Mouse (Mus musculus) heart, postnatal 36 days (tissue): ENCODE results near the gene Spp2. TPM values are rescaled to one million over a fixed set of nuclear protein-coding genes. Genes with fewer than 3 reads are reported as not detected.

Experiments used
- DNase-seq, 2 experiments: peaks; one replicate each; pipeline ENCODE4 v3.0.0; 2021 to 2022
- intact Hi-C: fragments of 180-260 bp; cut with DNase I; formaldehyde crosslinking; loops from one replicate; pipeline ENCODE4 v1.15.1; 2025
- total RNA-seq, 2 experiments: library from RNA; stranded (reverse); gene quantifications; 2 replicates each; pipeline ENCODE4 v1.2.3; 2021

The Spp2 gene
- total RNA-seq, 2 experiments from 2014 or later, result not detected

DNA sequence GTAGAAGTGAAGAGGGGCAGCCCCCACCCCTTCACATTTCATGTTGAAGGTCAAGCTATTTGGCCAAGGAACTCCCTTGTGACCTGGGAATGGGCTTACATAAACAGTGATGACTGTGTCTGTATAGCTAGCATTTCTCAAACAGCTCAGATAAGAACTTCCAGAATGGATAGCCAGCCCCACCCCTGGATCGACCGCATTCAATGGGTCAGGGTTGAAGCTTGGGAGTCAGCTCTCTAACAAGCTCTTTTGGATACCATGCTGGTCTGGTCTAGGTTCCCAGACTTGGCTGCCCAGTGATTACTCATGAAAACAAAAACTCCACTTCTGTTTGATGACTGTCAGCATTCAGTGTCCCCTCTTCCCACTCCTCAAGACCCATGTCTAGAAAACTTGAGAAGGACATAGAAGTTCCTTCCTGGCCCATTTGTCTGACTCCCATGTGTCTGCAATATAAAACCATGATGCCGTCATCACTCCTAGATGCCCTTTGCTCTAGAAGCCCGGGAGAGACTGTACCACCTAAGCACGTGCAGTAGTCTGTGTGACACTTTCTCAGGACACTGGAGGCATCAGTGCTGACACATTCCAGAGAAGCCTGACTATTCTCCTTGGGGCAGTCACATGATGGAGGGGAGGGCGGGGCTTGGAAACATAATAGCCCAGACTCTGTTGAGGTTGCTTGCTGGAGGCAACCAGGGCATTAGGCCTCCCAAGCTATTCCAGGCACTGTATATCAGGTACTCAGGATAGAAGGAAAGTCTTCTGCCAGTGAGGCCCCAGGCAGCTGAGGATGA lies 57.5 kb downstream of the Spp2 start:
- intact Hi-C loops, result loop anchor here (2.0 kb wide), 1 partner anchor 240 kb away; no protein-coding TSS in a partner anchor
- DNase-seq, result no peak

DNA sequence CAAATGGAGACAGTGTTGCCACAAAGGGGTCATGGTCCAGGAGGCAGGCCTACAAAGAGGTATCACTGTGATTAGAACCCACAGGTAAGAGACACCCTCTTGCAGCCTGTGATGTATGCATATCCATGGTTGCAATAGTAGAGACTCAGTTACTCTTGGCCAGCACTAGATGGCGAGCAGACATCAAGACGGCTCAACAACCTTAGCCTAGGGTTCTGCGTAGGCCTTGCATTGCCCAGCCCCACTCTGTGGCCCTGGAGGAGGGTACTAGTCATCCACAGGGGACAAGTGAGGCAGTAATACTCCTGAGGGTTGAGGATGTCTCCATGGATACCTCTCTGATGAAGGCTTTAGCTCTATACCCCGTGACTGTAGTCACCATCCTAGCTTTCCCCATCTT lies 59.0 kb downstream of the Spp2 start:
- no peak for DNase-seq
- intact Hi-C loops, result loop anchor here (2.0 to 5.0 kb wide), 2 partner anchors 167 to 239 kb away; no protein-coding TSS in a partner anchor

DNA sequence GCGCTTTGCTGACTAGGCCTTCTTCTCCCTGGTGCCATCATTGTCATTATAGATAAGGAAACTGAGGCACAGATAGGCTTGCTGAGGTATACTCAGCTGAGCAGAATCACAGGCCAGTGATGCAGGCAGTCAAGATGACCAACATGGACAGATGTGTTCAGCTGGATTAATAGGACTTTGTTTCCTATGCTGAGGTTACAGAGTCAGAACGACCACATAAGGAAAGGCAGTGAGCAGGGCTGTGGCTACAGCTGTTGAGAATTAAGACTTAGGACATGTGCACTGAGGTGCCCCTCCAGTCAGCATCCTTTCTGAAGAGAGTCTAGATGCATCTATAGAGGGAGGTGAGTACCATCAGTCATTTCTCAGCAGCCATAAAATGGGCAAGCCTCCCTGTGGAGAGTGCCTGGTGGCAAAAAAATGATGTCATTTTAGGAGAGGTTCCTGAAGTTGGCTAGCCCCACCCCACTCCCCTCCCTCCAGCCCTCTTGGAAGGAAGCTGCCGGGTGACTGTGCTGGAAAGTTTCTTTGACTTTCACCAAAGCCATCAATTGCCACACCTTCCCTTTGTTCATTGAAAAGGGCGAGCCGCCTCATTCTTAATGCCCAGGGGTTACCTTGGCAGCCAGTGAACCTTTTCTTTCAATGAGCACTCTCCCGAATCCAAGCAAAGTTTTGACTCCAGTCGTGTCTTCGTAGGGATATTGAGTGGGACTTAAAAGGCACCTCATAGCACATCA lies 59.7 kb downstream of the Spp2 start:
- DNase-seq, result no peak
- intact Hi-C loops, result loop anchor here (5.0 kb wide), 1 partner anchor 166 kb away; no protein-coding TSS in a partner anchor

DNA sequence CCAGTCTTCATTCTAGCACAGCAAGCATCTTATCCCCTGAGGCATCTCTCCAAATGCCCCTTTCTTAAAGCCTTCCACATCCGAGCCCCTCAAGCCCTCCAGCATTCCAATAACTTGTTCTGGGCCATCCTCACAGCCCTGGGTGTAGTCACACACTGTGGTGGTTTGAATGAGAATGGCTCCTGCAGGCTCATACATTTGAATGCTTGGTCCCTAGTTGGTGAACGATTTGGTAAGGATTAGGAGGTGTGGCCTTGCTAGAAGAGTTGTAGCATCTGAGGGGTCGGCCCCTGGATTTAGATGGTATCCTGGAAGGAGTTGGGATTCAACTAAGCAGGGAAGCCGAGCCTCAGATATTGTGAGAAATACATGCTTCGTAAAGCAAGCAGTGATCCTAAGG lies 61.1 kb downstream of the Spp2 start:
- intact Hi-C loops, result loop anchor here (5.0 kb wide), 1 partner anchor 164 kb away; no protein-coding TSS in a partner anchor
- no peak for DNase-seq

DNA sequence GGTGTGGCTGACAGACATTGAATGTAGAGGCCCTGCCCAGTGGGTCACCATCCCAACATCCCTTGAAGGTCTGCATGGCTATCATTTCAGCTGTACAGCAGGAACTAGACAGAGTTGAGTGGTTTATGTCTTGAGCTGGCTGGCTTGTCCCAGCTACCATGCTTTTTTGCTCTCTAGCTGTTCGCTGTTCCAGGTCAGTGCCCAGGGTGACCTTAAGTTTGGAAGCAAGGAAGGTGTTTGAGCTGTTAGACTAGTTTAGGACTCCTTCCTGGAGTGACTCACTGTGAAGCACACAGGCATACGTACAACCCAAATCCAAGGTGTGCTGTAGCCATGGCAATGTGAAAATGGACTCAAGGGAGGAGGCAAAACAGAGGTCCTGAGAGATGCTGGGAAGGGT lies 61.6 kb downstream of the Spp2 start:
- intact Hi-C loops, result loop anchor here (5.0 kb wide), 1 partner anchor 164 kb away; no protein-coding TSS in a partner anchor

DNA sequence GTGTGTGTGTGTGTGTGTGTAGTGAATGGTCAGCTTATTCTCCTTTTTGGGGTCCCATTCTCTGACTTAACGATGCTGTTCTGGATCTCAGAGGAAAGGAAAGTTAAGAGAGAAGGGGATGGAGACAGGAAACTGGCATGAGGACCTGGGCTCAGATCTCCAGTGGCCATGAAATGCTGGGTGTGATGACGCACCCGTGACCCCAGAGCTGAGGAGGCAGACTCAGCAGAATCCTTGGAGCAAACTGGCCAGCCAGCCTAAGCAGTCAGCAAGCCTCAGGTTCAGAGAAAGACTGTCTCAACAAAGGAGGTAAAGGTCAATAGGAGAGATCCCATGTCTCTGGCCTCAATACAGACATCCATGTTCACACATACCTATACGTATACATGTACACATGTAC lies 63.0 kb downstream of the Spp2 start:
- no peak for DNase-seq
- intact Hi-C loops, result loop anchor here (5.0 kb wide), 1 partner anchor 163 kb away; no protein-coding TSS in a partner anchor

More for the DNA sequence above, 61.6 kb downstream of the Spp2 start:
- no peak for DNase-seq

DNA sequence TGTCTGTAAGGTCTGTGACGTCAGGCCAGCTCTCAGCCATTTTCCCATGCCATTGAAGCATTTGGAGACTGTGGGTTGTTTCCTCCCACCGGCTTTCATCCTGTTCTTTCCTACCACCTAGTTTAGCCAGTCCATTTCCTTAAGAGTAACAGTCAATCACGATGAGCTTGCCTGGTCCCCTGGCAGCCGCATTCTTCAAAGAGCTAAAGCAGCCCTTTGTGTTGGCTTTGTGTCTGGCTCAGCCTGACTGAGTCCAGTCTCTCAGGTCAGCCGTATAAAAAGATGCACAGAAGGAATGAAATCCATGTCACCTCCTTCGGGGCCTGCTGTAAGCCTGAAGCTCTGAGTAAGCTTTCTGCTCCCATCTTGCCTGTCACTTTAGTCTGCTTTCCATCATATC lies 65.5 kb downstream of the Spp2 start:
- DNase-seq, result no peak
- intact Hi-C loops, result no loop called here

DNA sequence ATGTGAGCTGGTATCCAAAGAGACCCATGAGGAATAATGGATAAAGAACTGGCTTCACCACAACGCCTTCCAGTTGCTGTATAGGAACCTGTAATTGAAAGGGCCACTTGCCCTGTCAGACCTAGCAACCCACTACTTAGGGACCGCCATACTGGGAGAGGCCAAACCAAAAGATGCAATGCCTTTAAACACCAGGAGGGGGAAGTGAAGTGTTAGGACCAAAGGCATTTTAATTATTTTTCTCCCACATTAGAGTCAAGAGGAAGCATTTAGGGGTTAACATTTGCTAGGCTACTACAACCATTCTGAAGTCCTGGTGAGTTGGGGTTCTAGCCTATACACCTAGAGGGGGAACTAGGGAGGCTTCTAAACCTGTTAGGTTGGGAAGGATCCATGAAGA lies 67.1 kb downstream of the Spp2 start:
- intact Hi-C loops, result no loop called here
- no peak for DNase-seq

DNA sequence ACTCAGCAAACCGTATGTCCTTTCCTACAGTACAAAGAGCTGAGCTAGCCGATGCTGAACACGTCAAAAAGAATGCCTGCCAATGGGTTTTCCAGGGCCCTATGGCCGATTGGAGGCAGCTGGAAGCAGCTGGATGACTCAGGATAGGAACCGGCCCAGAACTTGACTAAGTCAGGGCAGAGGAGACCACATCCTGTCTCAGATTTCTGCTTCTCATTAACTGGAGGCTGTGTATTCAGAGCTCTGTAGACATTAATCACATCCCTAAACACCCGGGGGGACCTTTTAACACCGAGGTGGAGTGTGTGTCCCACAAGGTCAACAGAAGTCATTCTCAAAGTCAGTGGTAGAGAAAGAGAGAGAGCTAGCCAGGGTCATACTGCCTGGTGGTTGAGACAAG lies 67.8 kb downstream of the Spp2 start:
- peak; percentile 61 to 63 for DNase-seq
- intact Hi-C loops, result no loop called here

DNA sequence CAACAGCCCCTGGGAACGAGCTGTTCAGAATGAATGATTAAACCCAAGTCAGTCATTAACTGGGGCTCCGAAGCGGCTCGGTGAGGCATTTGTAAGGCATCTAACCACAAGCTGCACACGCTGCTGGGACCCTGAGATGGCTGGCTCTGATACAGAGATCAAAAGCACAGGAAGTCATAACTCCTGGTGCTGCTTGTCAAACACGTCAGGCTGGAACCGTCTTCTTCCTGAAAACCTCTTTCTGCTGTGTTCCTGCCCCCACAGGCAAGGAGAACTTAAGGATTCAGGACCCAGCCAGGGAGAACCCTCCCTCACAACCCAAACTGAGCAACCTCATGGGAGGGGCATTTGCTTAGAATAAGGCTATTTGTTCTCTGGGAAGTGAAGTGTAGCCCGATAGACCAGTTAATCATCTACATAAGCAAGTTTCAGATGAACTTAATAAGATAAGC lies 68.8 kb downstream of the Spp2 start:
- intact Hi-C loops, result no loop called here
- DNase-seq, result no peak

Other genes starting within 250 kb of the Spp2 start
- gene Ugt1a5, start 240.9 kb upstream of the Spp2 start, total RNA-seq, result under 1 TPM; 0.24 to 0.42 TPM
- gene Ugt1a2, start 206.4 kb upstream of the Spp2 start, total RNA-seq, result under 1 TPM in 1 of 2 experiments, not detected in 1; 0.14 TPM
- gene Dnajb3, start 201.2 kb upstream of the Spp2 start, total RNA-seq, result under 1 TPM in 1 of 2 experiments, not detected in 1; 0.33 TPM
- not detected for gene Ugt1a1, start 195.0 kb upstream of the Spp2 start, total RNA-seq
- not detected for gene Mroh2a, start 180.0 kb upstream of the Spp2 start, total RNA-seq
- 10 to 100 TPM; 12.2 to 13.3 TPM for gene Hjurp, start 129.3 kb upstream of the Spp2 start, total RNA-seq
- gene Trpm8, start 129.3 kb upstream of the Spp2 start, total RNA-seq, result not detected
- not detected for gene Glrp1, start 103.1 kb downstream of the Spp2 start, total RNA-seq